Mouse (Mus musculus) CD4-positive helper T cell, adult 2 months (primary cell): ENCODE results near the gene Slc36a1.

Experiments used
- DNase-seq: peaks from one replicate; pipeline ENCODE4 v3.0.0-alpha.2; 2012; ENCODE audit warnings: low read depth, missing footprints, low spot score

Gene Slc36a1

DNA sequence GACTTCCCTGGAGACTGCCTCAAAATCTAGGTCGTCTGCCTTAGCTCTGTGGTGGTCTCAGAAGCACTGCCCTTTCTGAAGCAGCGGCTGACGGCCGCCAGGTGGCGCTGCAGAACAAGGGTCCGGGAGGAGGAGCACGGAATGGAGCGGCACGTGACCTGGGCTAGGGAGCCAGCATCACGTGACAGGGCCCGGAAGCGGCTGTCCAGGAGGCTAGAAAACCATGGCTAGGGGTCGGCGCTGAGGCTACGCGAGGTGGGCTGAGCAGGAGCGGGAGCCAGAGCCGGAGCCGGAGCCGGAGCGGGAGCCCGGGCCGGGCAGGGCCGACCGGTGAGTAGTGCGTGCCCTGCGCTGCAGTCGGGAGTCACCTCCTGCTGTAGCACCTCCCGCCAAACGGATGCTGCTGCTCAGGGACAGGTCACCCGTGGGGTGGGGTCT lies at the start of gene Slc36a1:
Slc36a1 (plus strand) TSS at position 192 of the 438 bp plus-strand sequence.
- peak; percentile 93 for DNase-seq

GRCm38 (mm10) chr11:55154398-55155069 lies 49.6 kb upstream of the Slc36a1 start:
- DNase-seq = no peak

GRCm38 (mm10) chr11:55155070-55155421 lies 49.1 kb upstream of the Slc36a1 start:
- DNase-seq = no peak

- peak; percentile 87 for DNase-seq
Observed at GRCm38 (mm10) chr11:55158785-55159359, 45.3 kb upstream of the Slc36a1 start.

GRCm38 (mm10) chr11:55162670-55163069 lies 41.5 kb upstream of the Slc36a1 start:
- peak; percentile 62 for DNase-seq

DNA sequence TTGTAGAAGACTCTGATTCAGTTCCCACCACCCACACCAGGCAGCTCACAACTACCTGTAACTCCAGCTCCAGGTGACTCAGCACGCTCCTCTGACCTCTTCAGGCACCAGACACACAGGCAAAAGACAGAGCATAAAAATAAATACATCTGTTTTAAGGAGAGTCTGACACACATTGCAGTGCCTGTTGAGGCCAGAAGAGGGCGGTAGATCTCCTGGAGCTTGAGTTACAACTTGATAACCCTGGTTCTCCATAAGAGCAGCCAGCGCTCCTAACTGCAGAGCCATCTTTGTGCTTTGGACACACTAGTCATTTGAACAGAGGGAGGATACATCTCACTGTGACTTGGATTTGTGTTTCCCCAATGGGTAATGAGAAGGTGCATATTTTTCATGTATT lies 39.4 kb upstream of the Slc36a1 start:
- peak; percentile 69 for DNase-seq

DNA sequence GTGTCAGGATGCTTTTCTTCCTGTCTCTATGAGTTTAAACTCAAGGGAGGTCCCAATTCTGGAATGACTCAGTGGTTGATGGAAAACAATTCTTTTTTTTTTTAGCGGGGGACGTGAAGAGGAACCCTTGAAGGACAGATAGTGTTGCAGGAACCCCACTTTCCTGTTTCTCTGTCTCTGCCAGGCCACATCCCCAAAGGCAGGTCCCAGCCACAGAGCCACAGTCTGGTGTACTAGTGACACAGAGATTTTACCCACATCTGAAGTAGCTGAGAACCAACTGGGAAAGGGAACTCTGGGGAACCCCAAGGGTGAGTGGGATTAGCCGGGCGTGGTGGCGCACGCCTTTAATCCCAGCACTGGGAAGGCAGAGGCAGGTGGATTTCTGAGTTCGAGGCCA lies 38.4 kb upstream of the Slc36a1 start:
- DNase-seq = no peak

GRCm38 (mm10) chr11:55168504-55168903 lies 35.6 kb upstream of the Slc36a1 start:
- no peak for DNase-seq

- no peak for DNase-seq
Observed at GRCm38 (mm10) chr11:55168914-55169313, 35.2 kb upstream of the Slc36a1 start.

DNA sequence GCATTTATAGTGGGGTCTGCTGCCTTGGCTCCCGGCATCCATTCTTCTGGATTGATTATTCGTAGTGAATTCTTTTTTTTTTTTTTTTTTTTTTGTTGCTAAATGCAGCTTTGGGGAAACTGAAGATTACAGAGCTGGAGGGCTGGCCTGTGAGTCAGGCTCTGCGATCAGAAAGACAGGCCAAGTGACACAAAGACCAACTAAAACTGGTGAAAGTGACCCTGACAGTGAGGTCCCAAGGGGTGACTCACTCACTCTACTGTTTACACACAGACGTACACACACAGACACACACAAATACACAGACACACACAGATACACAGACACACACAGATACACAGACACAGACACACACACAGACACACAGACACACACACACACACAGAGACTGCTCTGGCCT lies 33.6 kb upstream of the Slc36a1 start:
- no peak for DNase-seq

DNA sequence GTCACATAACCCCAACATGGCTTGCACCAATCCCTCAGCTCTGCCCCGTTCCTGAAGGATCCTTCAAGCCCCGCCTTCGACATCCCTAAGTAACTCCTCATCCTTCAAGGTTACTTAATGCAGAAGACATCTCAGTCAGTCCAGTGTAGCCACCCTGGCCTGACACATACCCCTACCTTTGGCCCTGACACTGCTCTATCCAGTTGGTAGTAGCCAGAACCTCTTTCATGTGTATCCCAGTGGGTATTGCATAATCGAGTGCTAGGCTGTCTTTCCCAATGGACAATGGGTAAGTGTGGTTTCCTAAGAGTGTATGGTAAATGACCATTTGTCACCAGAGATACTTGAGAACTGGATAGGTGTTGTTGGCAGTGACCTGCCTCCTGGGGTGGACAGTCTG lies 25.3 kb upstream of the Slc36a1 start:
- DNase-seq = no peak

DNA sequence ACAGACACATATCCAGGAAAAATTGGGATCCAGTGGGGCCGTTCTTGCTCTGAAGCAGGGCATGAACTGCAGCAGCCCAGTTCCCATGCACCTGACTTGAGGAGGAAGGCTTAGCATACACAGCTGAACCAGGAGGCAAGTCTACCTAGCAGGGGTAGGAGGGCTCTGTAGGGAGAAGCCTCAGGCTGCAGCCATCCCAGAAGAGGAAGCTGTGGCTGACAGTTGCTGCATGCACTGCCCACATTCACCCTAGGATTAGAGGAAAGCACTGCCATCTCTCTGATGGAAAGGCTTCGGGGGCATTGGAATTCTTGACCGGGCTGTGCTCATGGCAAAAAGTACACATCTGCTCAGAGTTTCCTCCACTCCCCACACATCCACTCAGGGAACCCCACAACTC lies 24.3 kb upstream of the Slc36a1 start:
- no peak for DNase-seq

DNA sequence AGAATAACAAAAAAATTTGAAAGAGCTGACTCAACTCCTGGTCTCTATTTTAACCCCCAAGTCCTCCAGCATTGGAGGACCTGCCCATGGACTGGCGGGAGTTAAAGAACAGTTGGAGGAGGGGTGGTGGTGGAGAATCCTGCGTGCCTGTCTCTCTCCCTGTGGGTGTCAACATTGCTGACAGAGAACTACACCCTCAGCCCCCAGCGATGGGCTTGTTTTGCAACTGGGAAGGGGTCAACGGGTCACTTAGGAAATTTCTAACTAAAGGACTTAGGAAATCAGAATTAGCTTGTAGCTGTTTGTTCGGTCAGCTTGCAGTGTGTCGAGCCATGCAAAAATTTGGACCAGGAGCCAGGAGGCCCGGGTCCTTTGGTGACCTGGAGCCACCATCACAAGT lies 21.0 kb upstream of the Slc36a1 start:
- no peak for DNase-seq

GRCm38 (mm10) chr11:55184246-55184645 lies 19.9 kb upstream of the Slc36a1 start:
- no peak for DNase-seq

GRCm38 (mm10) chr11:55184733-55185291 lies 19.3 kb upstream of the Slc36a1 start, which contains the start of gene Slc36a2:
Gene Slc36a2 (minus strand): TSS chr11:55185077.
- DNase-seq = no peak

DNA sequence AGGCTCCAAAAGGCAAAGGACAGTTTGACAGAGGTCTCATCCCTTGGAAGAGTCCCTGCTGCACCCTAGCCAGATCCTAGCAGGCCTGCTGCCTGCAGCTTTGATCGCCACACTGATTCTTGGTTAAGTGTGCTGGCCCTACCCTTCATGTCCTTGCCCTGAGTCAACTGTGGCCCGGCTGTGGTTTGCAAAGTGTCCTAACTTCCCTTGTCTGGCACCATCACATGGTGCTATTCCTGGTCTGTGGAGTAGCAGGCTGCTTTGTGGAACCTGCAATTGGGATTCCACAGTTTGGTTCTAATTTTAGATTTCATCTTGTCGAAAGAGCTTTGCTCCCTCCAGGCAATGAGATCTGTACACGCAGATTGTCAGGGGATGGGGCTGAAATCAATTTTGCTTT lies 16.9 kb upstream of the Slc36a1 start:
- no peak for DNase-seq

DNA sequence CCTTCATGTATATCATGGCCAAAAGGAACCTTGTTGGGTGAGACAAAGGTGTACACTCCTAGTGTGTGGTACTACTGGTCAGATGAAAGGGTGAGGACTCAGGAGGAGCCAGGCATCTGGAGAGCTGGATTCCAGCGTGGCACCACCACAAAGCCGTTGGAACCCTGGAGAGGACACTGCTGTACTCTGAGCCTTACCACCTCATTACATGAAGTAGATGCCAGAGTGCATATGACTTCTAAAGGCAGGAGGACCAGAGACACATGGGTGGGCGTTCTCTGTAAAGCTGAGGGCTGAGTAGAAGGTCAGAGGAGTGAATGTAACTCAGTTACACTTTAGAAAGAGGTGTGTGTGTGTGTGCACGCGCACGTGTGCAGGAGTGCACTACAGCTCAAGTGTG lies 16.4 kb upstream of the Slc36a1 start:
- no peak for DNase-seq

DNA sequence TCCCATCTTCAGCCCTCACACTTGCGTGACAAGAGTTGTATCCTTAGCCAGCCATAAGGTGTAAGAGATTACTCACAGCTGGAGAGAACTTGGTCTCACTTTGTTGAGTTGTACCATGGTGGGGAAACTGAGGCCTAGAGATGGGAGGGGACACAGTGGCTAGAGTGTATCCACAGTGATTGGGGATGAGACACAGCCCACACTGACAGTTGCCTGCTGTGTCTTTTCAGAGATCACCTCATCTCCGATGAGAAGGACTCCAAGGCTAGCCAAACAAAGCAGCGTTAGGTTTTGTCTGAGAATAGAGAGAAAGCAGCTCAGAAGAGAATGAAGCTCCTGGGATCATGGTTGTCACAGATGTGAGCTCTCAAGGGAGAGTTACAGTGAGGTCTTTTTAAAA lies 13.9 kb upstream of the Slc36a1 start:
- no peak for DNase-seq

DNA sequence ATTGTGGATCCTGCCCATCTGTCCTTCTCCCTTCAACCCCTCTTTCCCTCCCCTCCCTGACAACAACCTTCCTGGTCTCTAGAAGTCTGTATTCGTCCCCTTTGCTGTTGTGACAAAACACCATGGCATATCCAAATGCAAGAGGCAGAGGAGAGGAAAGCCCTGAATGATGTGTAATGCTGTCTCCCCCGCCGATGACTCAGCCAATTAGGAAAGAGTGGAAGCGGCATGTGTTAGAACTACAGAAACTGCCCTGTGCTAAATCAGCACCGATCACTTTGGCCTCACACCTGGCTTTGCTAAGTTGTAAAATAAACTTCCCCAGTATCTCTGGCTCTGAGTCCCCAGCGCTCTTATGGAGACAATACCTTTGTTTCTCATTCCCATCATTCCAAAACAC lies 7.1 kb upstream of the Slc36a1 start:
- no peak for DNase-seq

GRCm38 (mm10) chr11:55197740-55198510 lies 6.2 kb upstream of the Slc36a1 start:
- peak; percentile 48 for DNase-seq

- no peak for DNase-seq
Observed at GRCm38 (mm10) chr11:55204602-55205001, 452 bp downstream of the Slc36a1 start.

GRCm38 (mm10) chr11:55208001-55208690 lies 4.0 kb downstream of the Slc36a1 start:
- no peak for DNase-seq
